Comparison of ENCODE assay signal across 9 mouse cellular contexts in genomic region chr6:40471720-40472010, GRCm38 (mm10). TPM values are rescaled to one million over a fixed set of nuclear protein-coding genes. Genes with fewer than 3 reads are reported as not detected.
DNase-seq lines count a peak whose midpoint lies in the region; ATAC-seq and TF ChIP-seq lines count a peak whose summit lies in the region.
"Had no signal": no experiment of that assay in that cellular context is flagged by ENCODE, and none has a peak within 500 bp of the region (broad histone marks: within the 10 kb centered on the region; RNA-seq: fewer than 3 reads in every experiment).

No protein-coding gene starts in this region.

- no peaks in the 10 kb centered on the region for H3K36me3 ChIP-seq in testis, adult 2 months (ENCODE audit: control insufficient read depth, insufficient read depth, low read length)
- peaks cover 32% of the 10 kb centered on the region for H3K36me3 ChIP-seq in limb, embryonic 13.5 days

- intact Hi-C loops in left cerebral cortex, postnatal 14 days (cut with DNase I) = loop anchor here (5.0 to 10.0 kb wide), 2 partner anchors 34 to 373 kb away; partner anchors contain the start of genes E330009J07Rik and Wee2

- peak overlapping the region; percentile 92 for H3K9ac ChIP-seq in limb, embryonic 13.5 days

- H3K27me3 ChIP-seq in testis, adult 2 months (ENCODE audit: control insufficient read depth, insufficient read depth, low read length) = no peaks in the 10 kb centered on the region
- no peaks in the 10 kb centered on the region for H3K27me3 ChIP-seq in limb, embryonic 13.5 days

- H3K27ac ChIP-seq in testis, adult 2 months (ENCODE audit: control insufficient read depth, insufficient read depth, low read depth, low read length) = peak overlapping the region; percentile 86; the same call in 1 of the 2 replicates
- H3K27ac ChIP-seq in limb, embryonic 13.5 days = peak overlapping the region; percentile 96

- no peak for TF ChIP-seq CTCF in testis, adult 2 months (IDR thresholded peaks at IDR 0.05; ENCODE audit: control insufficient read depth, insufficient read depth, insufficient replicate concordance, low read depth, low read length)

- peak overlapping the region; percentile 75 for H3K4me2 ChIP-seq in limb, embryonic 13.5 days (replicated peaks)

- TF ChIP-seq POLR2A in testis, adult 2 months (IDR thresholded peaks at IDR 0.05; ENCODE audit: control insufficient read depth, low read depth, low read length) = no peak

- no peaks in the 10 kb centered on the region for H3K9me3 ChIP-seq in limb, embryonic 13.5 days

- H3K4me1 ChIP-seq in testis, adult 2 months (ENCODE audit: control insufficient read depth, insufficient read depth, low read length) = no peaks in the 10 kb centered on the region
- peaks cover 7% of the 10 kb centered on the region for H3K4me1 ChIP-seq in limb, embryonic 13.5 days

- ATAC-seq in limb, embryonic 13.5 days (ENCODE audit: low FRiP score, low read depth) = peak; percentile 12; the same call in 1 of the 2 replicates

- peak overlapping the region; percentile 89 for H3K4me3 ChIP-seq in testis, adult 2 months (ENCODE audit: control insufficient read depth, low read depth, low read length)
- H3K4me3 ChIP-seq in limb, embryonic 13.5 days = peak overlapping the region; percentile 79

- DNase-seq in embryo, embryonic 10 days (ENCODE audit: low spot score) = peak; percentile 7
- no peak for DNase-seq in embryo, embryonic 9.5 days (ENCODE audit: extremely low spot score)
- DNase-seq in testis, postnatal 14 days (ENCODE audit: low spot score) = no peak
- DNase-seq in ovary, postnatal 36 days (ENCODE audit: low spot score) = no peak
- no peak for DNase-seq in left cerebral cortex, postnatal 14 days (ENCODE audit: low spot score in 2 of 2)
- DNase-seq in spleen, postnatal 4 days (ENCODE audit: low spot score in 2 of 2) = no peak

- WGBS in limb, embryonic 13.5 days = under 1% methylated on average over 7 of the region's 7 CpGs

RNA-seq across cellular contexts. Expression of gene Ssbp1, which starts 0.5 kb away (rescaled TPM):
- 5.0 and 7.4 TPM in 2 replicates for polyA plus RNA-seq in testis, adult 2 months (2012; rRNA removed)
- polyA plus RNA-seq in limb, embryonic 13.5 days (2015; fragmentation: Nextera tagmentation; extraction: Ambion mirVana) = 180 and 194 TPM in 2 replicates
- 10 to 100 TPM; 31.8 to 37.1 TPM for total RNA-seq in left cerebral cortex, postnatal 14 days (2021)

RNA-seq across cellular contexts. Expression of gene Tas2r137, which starts 19.4 kb away (rescaled TPM):
- 0.12 TPM in 1 of 2 replicates, not detected in the other for polyA plus RNA-seq in testis, adult 2 months (2012; rRNA removed)
- polyA plus RNA-seq in limb, embryonic 13.5 days (2015; fragmentation: Nextera tagmentation; extraction: Ambion mirVana) = not detected in 2 replicates
- total RNA-seq in left cerebral cortex, postnatal 14 days (2021) = not detected

RNA-seq across cellular contexts. Expression of gene Tas2r108, which starts 21.7 kb away (rescaled TPM):
- polyA plus RNA-seq in testis, adult 2 months (2012; rRNA removed) = 0.10 TPM in 1 of 2 replicates, not detected in the other
- polyA plus RNA-seq in limb, embryonic 13.5 days (2015; fragmentation: Nextera tagmentation; extraction: Ambion mirVana) = not detected in 2 replicates
- total RNA-seq in left cerebral cortex, postnatal 14 days (2021) = not detected

RNA-seq across cellular contexts. Expression of gene Wee2, which starts 32.8 kb away (rescaled TPM):
- 0.16 TPM in 1 of 2 replicates, not detected in the other for polyA plus RNA-seq in testis, adult 2 months (2012; rRNA removed)
- polyA plus RNA-seq in limb, embryonic 13.5 days (2015; fragmentation: Nextera tagmentation; extraction: Ambion mirVana) = not detected in 2 replicates
- not detected for total RNA-seq in left cerebral cortex, postnatal 14 days (2021)
- total RNA-seq: layer of hippocampus, postnatal 14 days had no signal

RNA-seq across cellular contexts. Expression of gene E330009J07Rik, which starts 35.7 kb away (rescaled TPM):
- polyA plus RNA-seq in testis, adult 2 months (2012; rRNA removed) = 1.4 and 3.2 TPM in 2 replicates
- 9.3 and 10.1 TPM in 2 replicates for polyA plus RNA-seq in limb, embryonic 13.5 days (2015; fragmentation: Nextera tagmentation; extraction: Ambion mirVana)
- total RNA-seq in left cerebral cortex, postnatal 14 days (2021) = 10 to 100 TPM; 38.6 to 45.2 TPM

Comparison
In these comparisons a context has a peak if more than half of its experiments do, and no peak if none do; other contexts are left out.
1. RNA of gene Ssbp1, which starts 0.5 kb away (polyA plus RNA-seq): 180 to 194 TPM in limb, embryonic 13.5 days; 5.0 to 7.4 TPM in testis, adult 2 months; every median in the first group is over 10 times any median in the second.